Mouse (Mus musculus) hindbrain, embryonic 16.5 days (tissue): Measurements from ENCODE around the gene Slc25a16. TPM values are rescaled to one million over a fixed set of nuclear protein-coding genes. Genes with fewer than 3 reads are reported as not detected.
A peak's percentile ranks its signal among the peaks of the same experiment; 100 is the strongest.

Source experiments
- ATAC-seq: fragments of 200-750 bp; cut with Nextera tagmentation; 2 replicates; pipeline ENCODE4 v1.8.0; 2017; ENCODE audit warnings: moderate TSS enrichment, moderate library complexity
- H3K27ac ChIP-seq: fragments of 300-500 bp; sonication (generic); 2 replicates; pipeline ENCODE4 v1.5.1; 2014; ENCODE audit warnings: low read depth, mild to moderate bottlenecking, control low read depth, low read length, moderate library complexity
- H3K27me3 ChIP-seq: fragments of 300-500 bp; sonication (generic); replicated peaks from 2 replicates; pipeline ENCODE4 v1.6.1; 2014; ENCODE audit warnings: low read length; ENCODE audit not compliant: control insufficient read depth, insufficient read depth
- H3K36me3 ChIP-seq: fragments of 300-500 bp; sonication (generic); 2 replicates; pipeline ENCODE4 v1.6.1; 2014; ENCODE audit warnings: mild to moderate bottlenecking, low read length, moderate library complexity, mixed read lengths; ENCODE audit not compliant: control insufficient read depth, insufficient read depth
- H3K4me1 ChIP-seq: fragments of 300-500 bp; sonication (generic); 2 replicates; pipeline ENCODE4 v1.6.1; 2014; ENCODE audit warnings: low read depth, low read length; ENCODE audit not compliant: control insufficient read depth, insufficient read depth
- H3K4me2 ChIP-seq: fragments of 300-500 bp; sonication (generic); 2 replicates; pipeline ENCODE4 v1.6.1; 2014; ENCODE audit warnings: mild to moderate bottlenecking, low read length, control low read depth, moderate library complexity
- H3K4me3 ChIP-seq: fragments of 300-500 bp; sonication (generic); 2 replicates; pipeline ENCODE4 v1.5.1; 2014; ENCODE audit warnings: mild to moderate bottlenecking, low read length, control low read depth, moderate library complexity
- H3K9ac ChIP-seq: fragments of 300-500 bp; sonication (generic); 2 replicates; pipeline ENCODE4 v1.6.1; 2014; ENCODE audit warnings: low read depth, mild to moderate bottlenecking, control low read depth, low read length, moderate library complexity
- H3K9me3 ChIP-seq: fragments of 300-500 bp; sonication (generic); 2 replicates; pipeline ENCODE4 v1.6.1; 2014; ENCODE audit warnings: mild to moderate bottlenecking, low read length, moderate library complexity; ENCODE audit not compliant: control insufficient read depth
- WGBS: fragments of 180-500 bp; shearing (Covaris S2); extraction: QIAGEN DNeasy Blood & Tissue Kit; methylation state at CpG from one replicate; pipeline ENCODE4 v1.1.7; 2014; 5-methylcytosine and 5-hydroxymethylcytosine counted together
- polyA plus RNA-seq: library from polyadenylated mRNA; unstranded; fragments of >200 nt; fragmentation: Nextera tagmentation; extraction: Ambion mirVana; gene quantifications from 2 replicates; pipeline ENCODE4 v1.2.1, GENCODE M21; 2015

The Slc25a16 gene
- polyA plus RNA-seq, 1 experiment from 2014 or later = 15.6 TPM

GRCm38 (mm10) chr10:62920766-62921156 lies 328 bp downstream of the Slc25a16 start:
- Histone ChIP-seq H3K4me3 (peak overlapping the region; percentile 100), H3K9ac (peak overlapping the region; percentile 98), H3K4me1 (peaks cover 11% of the 10 kb centered on the region), H3K36me3 (no peaks in the 10 kb centered on the region), H3K4me2 (peak overlapping the region; percentile 80), H3K27me3 (no peaks in the 10 kb centered on the region), H3K9me3 (no peaks in the 10 kb centered on the region), H3K27ac (peak overlapping the region; percentile 92)
- ATAC-seq = peak; percentile 82
- WGBS = under 1% methylated on average over 29 of the region's 29 CpGs

GRCm38 (mm10) chr10:62924096-62924635 lies 3.7 kb downstream of the Slc25a16 start:
- Histone ChIP-seq H3K4me1 (peaks cover 11% of the 10 kb centered on the region), H3K4me3 (no peak overlapping the region), H3K4me2 (no peak overlapping the region), H3K9ac (no peak overlapping the region), H3K27ac (no peak overlapping the region), H3K9me3 (no peaks in the 10 kb centered on the region), H3K36me3 (peaks cover 8% of the 10 kb centered on the region), H3K27me3 (no peaks in the 10 kb centered on the region)
- ATAC-seq = no peak
- 85% methylated on average over 4 of the region's 4 CpGs for whole genome bisulfite sequencing

GRCm38 (mm10) chr10:62932381-62932780 lies 11.9 kb downstream of the Slc25a16 start:
- H3K27me3 ChIP-seq = no peaks in the 10 kb centered on the region
- 88% methylated on average over 1 of the region's 1 CpGs for WGBS
- no peaks in the 10 kb centered on the region for H3K4me1 ChIP-seq
- no peaks in the 10 kb centered on the region for H3K9me3 ChIP-seq
- H3K9ac ChIP-seq = no peak overlapping the region
- no peak for ATAC-seq
- H3K4me2 ChIP-seq = no peak overlapping the region
- no peak overlapping the region for H3K27ac ChIP-seq
- peaks cover 29% of the 10 kb centered on the region for H3K36me3 ChIP-seq
- no peak overlapping the region for H3K4me3 ChIP-seq

GRCm38 (mm10) chr10:62944975-62945580 lies 24.6 kb downstream of the Slc25a16 start:
- Histone ChIP-seq H3K9ac (no peak overlapping the region), H3K27ac (no peak overlapping the region), H3K36me3 (peaks cover 18% of the 10 kb centered on the region), H3K4me3 (no peak overlapping the region), H3K4me1 (0 out of 2 replicates have a peak, but pooled peaks cover 2% of the 10 kb centered on the region), H3K27me3 (no peaks in the 10 kb centered on the region), H3K9me3 (no peaks in the 10 kb centered on the region), H3K4me2 (no peak overlapping the region)
- WGBS = 92% methylated on average over 10 of the region's 10 CpGs
- ATAC-seq = no peak

- H3K27me3 ChIP-seq = no peaks in the 10 kb centered on the region
- ATAC-seq = peak; percentile 97
- H3K36me3 ChIP-seq = peaks cover 18% of the 10 kb centered on the region
- WGBS = 0% methylated on average over 66 of the region's 68 CpGs
- peak within 1 kb of the TSS; percentile 74 for H3K9ac ChIP-seq
- peak within 1 kb of the TSS; percentile 87 for H3K4me2 ChIP-seq
- peak within 1 kb of the TSS; percentile 68 for H3K4me3 ChIP-seq
- no peaks in the 10 kb centered on the region for H3K9me3 ChIP-seq
- H3K27ac ChIP-seq = peak within 1 kb of the TSS; percentile 78
- 0 out of 2 replicates have a peak, but pooled peaks cover 2% of the 10 kb centered on the region for H3K4me1 ChIP-seq
These were observed 26.5 kb downstream of the Slc25a16 start, which contains the start of gene Dna2 for GRCm38 (mm10) chr10:62946738-62947471. Dna2 (plus strand) TSS chr10:62947026.

GRCm38 (mm10) chr10:62948551-62948950 lies 28.1 kb downstream of the Slc25a16 start:
- no peaks in the 10 kb centered on the region for H3K9me3 ChIP-seq
- no peak overlapping the region for H3K4me2 ChIP-seq
- 97% methylated on average over 7 of the region's 7 CpGs for WGBS
- no peak overlapping the region for H3K27ac ChIP-seq
- H3K4me3 ChIP-seq = no peak overlapping the region
- 0 out of 2 replicates have a peak, but pooled peaks cover 2% of the 10 kb centered on the region for H3K4me1 ChIP-seq
- no peaks in the 10 kb centered on the region for H3K27me3 ChIP-seq
- ATAC-seq = no peak
- H3K36me3 ChIP-seq = peaks cover 7% of the 10 kb centered on the region
- no peak overlapping the region for H3K9ac ChIP-seq

- whole genome bisulfite sequencing = 94% methylated on average over 7 of the region's 7 CpGs
- Histone ChIP-seq H3K36me3 (peaks cover 14% of the 10 kb centered on the region; the same call in 1 of the 2 replicates), H3K4me3 (no peak overlapping the region), H3K9me3 (no peaks in the 10 kb centered on the region), H3K4me1 (no peaks in the 10 kb centered on the region), H3K4me2 (no peak overlapping the region), H3K27me3 (no peaks in the 10 kb centered on the region), H3K27ac (no peak overlapping the region), H3K9ac (no peak overlapping the region)
- no peak for ATAC-seq
These were observed 43.5 kb downstream of the Slc25a16 start for GRCm38 (mm10) chr10:62963956-62964355.

- 94% methylated on average over 11 of the region's 11 CpGs for WGBS
- H3K36me3 ChIP-seq = peaks cover 10% of the 10 kb centered on the region; the same call in 1 of the 2 replicates
- no peak overlapping the region for H3K4me3 ChIP-seq
- H3K9me3 ChIP-seq = no peaks in the 10 kb centered on the region
- H3K9ac ChIP-seq = no peak overlapping the region
- H3K4me2 ChIP-seq = no peak overlapping the region
- ATAC-seq = no peak
- no peaks in the 10 kb centered on the region for H3K4me1 ChIP-seq
- no peak overlapping the region for H3K27ac ChIP-seq
- H3K27me3 ChIP-seq = no peaks in the 10 kb centered on the region
These were observed 45.4 kb downstream of the Slc25a16 start for GRCm38 (mm10) chr10:62965796-62966195.

- 93% methylated on average over 15 of the region's 15 CpGs for WGBS
These were observed 45.9 kb downstream of the Slc25a16 start for GRCm38 (mm10) chr10:62966291-62966690.

More at GRCm38 (mm10) chr10:62966291-62966690, 45.9 kb downstream of the Slc25a16 start:
- no peak for ATAC-seq
- H3K36me3 ChIP-seq = peaks cover 10% of the 10 kb centered on the region; the same call in 1 of the 2 replicates
- no peaks in the 10 kb centered on the region for H3K9me3 ChIP-seq
- H3K27me3 ChIP-seq = no peaks in the 10 kb centered on the region
- no peak overlapping the region for H3K4me3 ChIP-seq
- no peaks in the 10 kb centered on the region for H3K4me1 ChIP-seq
- no peak overlapping the region for H3K9ac ChIP-seq
- H3K27ac ChIP-seq = no peak overlapping the region
- H3K4me2 ChIP-seq = no peak overlapping the region
